ENCODE assay signal across 17 mouse cellular contexts in genomic region chr10:117775401-117776144, GRCm38 (mm10).
"Had no signal": no experiment of that assay in that cellular context is flagged by ENCODE, and none has a peak within 500 bp of the region (broad histone marks: within the 10 kb centered on the region; RNA-seq: fewer than 3 reads in every experiment).

No protein-coding gene starts in this region.

- H3K9me3 ChIP-seq: limb, embryonic 13.5 days; liver, embryonic 13.5 days; midbrain, embryonic 10.5 days; neural tube, embryonic 15.5 days had no signal

- ATAC-seq: lung, postnatal 0 days had no signal

- H3K4me1 ChIP-seq: limb, embryonic 13.5 days; liver, embryonic 13.5 days; midbrain, embryonic 10.5 days; neural tube, embryonic 15.5 days had no signal

- H3K9ac ChIP-seq: limb, embryonic 13.5 days; liver, embryonic 13.5 days; neural tube, embryonic 15.5 days had no signal

- H3K4me2 ChIP-seq: limb, embryonic 13.5 days; liver, embryonic 13.5 days; neural tube, embryonic 15.5 days had no signal

- H3K27ac ChIP-seq: kidney, postnatal 0 days; layer of hippocampus, adult 2 months; limb, embryonic 13.5 days; liver, embryonic 13.5 days; midbrain, embryonic 10.5 days; neural tube, embryonic 15.5 days had no signal

- H3K4me3 ChIP-seq: layer of hippocampus, adult 2 months; limb, embryonic 13.5 days; liver, embryonic 13.5 days; midbrain, embryonic 10.5 days; myocyte; neural tube, embryonic 15.5 days had no signal

- H3K27me3 ChIP-seq: limb, embryonic 13.5 days; liver, embryonic 13.5 days; neural tube, embryonic 15.5 days had no signal

- DNase-seq: kidney, postnatal 36 days; left cerebral cortex, postnatal 4 days; liver, embryonic 13.5 days; lung, adult 2 months; lung, postnatal 36 days; midbrain, embryonic 14.5 days; right cerebral cortex, adult 18-20 months; right cerebral cortex, postnatal 25 days; thymus, adult 18-20 months; thymus, postnatal 14 days had no signal
